Mouse (Mus musculus) spleen, adult 2 months (tissue): ENCODE measurements at regions not wholly inside any gene's neighbourhood (a gene's known extent, or its start where the extent isn't known, plus 50 kb on each side); places are given as distances from the start of the nearest gene placed in this dataset.

ENCODE experiments used
- DNase-seq, 2 experiments: peaks; one replicate each; pipeline versions ENCODE4 v3.0.0 to v3.0.0-alpha.2; 2012 to 2021; ENCODE audit warnings: low spot score in 2 of 2, low read depth in 1 of 2
- H3K27ac ChIP-seq: fragments of 200-500 bp; 2 replicates; pipeline ENCODE4 v1.5.1; 2012; ENCODE audit warnings: low read length, inconsistent platforms; ENCODE audit not compliant: insufficient read depth
- H3K27me3 ChIP-seq: fragments of 200-500 bp; 2 replicates; pipeline ENCODE4 v1.6.1; 2012; ENCODE audit warnings: mild to moderate bottlenecking, moderate library complexity, low read length, inconsistent platforms; ENCODE audit not compliant: control insufficient read depth, insufficient read depth
- H3K36me3 ChIP-seq: fragments of 200-500 bp; 2 replicates; pipeline ENCODE4 v1.6.1; 2012; ENCODE audit warnings: mild to moderate bottlenecking, low read length, inconsistent platforms; ENCODE audit not compliant: control insufficient read depth, insufficient read depth
- H3K4me1 ChIP-seq: fragments of 200-500 bp; 2 replicates; pipeline ENCODE4 v1.6.1; 2011; ENCODE audit warnings: inconsistent platforms; ENCODE audit not compliant: control insufficient read depth, insufficient read depth, insufficient read length
- H3K4me3 ChIP-seq: fragments of 200-500 bp; 2 replicates; pipeline ENCODE4 v1.5.1; 2011; ENCODE audit warnings: mild to moderate bottlenecking, inconsistent platforms; ENCODE audit not compliant: insufficient read depth, insufficient read length; ENCODE audit errors: extremely low read depth
- CTCF ChIP-seq: fragments of 200-500 bp; IDR thresholded peaks from 2 replicates; pipeline ENCODE4 v1.5.1; 2011; ENCODE audit warnings: mild to moderate bottlenecking, inconsistent platforms; ENCODE audit not compliant: insufficient read depth, insufficient read length, insufficient replicate concordance; ENCODE audit errors: extremely low read depth
- POLR2A ChIP-seq: fragments of 200-500 bp; IDR thresholded peaks from 2 replicates; pipeline ENCODE4 v1.6.1; 2011; ENCODE audit warnings: low read depth, low read length, inconsistent platforms
- WGBS: fragments of 180-500 bp; shearing (Covaris S2); methylation state at CpG from one replicate; pipeline ENCODE4 v1.1.7; 2018; 5-methylcytosine and 5-hydroxymethylcytosine counted together

- Histone ChIP-seq H3K4me3 (no peak overlapping the region), H3K27ac (no peak overlapping the region), H3K4me1 (0 out of 2 replicates have a peak, but pooled peaks cover 4% of the 10 kb centered on the region), H3K27me3 (no peaks in the 10 kb centered on the region), H3K36me3 (no peaks in the 10 kb centered on the region)
- WGBS: 83% methylated on average over 5 of the region's 5 CpGs
- TF ChIP-seq CTCF (no peak), POLR2A (no peak)
- DNase-seq: no peak
Observed at GRCm38 (mm10) chr14:76614682-76615081, 58.0 kb upstream of the Serp2 start.

GRCm38 (mm10) chr14:76613604-76614003 is 56.9 kb upstream of the Serp2 start:
- TF ChIP-seq CTCF: no peak
- no peak for TF ChIP-seq POLR2A
- Histone ChIP-seq H3K4me1 (0 out of 2 replicates have a peak, but pooled peaks cover 4% of the 10 kb centered on the region), H3K36me3 (no peaks in the 10 kb centered on the region), H3K27me3 (no peaks in the 10 kb centered on the region), H3K27ac (no peak overlapping the region), H3K4me3 (no peak overlapping the region)
- WGBS: 38% methylated on average over 6 of the region's 6 CpGs
- no peak for DNase-seq

- no peaks in the 10 kb centered on the region for H3K27me3 ChIP-seq
- 19% methylated on average over 11 of the region's 11 CpGs for whole genome bisulfite sequencing
- no peak for TF ChIP-seq CTCF
- TF ChIP-seq POLR2A: no peak
- H3K4me1 ChIP-seq: 0 out of 2 replicates have a peak, but pooled peaks cover 8% of the 10 kb centered on the region
- no peak overlapping the region for H3K4me3 ChIP-seq
- no peak overlapping the region for H3K27ac ChIP-seq
- H3K36me3 ChIP-seq: no peaks in the 10 kb centered on the region
- no peak for DNase-seq
Observed at GRCm38 (mm10) chr14:76610429-76611378, 54.0 kb upstream of the Serp2 start.
